Mouse (Mus musculus): ENCODE data around the gene Plbd2. TPM values are rescaled to one million over a fixed set of nuclear protein-coding genes. Genes with fewer than 3 reads are reported as not detected.

Plbd2 gene
- polyA plus RNA-seq, 1 experiment from 2014 or later: 63.6 TPM

DNA sequence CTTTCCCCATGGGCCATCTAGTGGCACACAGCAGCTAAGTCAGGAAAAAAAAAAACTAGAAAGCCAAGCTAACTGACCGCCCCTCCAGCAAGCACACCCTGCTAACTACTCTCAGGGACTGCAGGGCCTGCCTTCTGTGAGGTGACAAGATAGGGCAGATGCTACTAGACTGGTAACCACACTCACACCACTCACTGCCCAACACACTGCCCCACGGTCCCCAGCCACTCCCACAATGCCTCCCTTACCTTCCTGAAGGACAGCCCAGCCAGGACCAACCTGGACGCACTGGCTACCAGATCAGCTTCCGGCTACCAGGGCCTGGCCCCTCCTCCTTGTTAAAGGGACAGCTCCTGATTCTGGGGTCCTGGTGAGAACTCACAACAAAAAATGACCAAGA is 36.4 kb downstream of the Plbd2 start:
- Histone ChIP-seq H3K36me3 (ENCODE audit: control insufficient read depth, insufficient read depth) (no peaks in the 10 kb centered on the region), H3K4me3 (ENCODE audit: low read depth, low read length) (peak overlapping the region; percentile 21), H3K27ac (ENCODE audit: low read depth, low read length) (no peak overlapping the region), H3K4me1 (replicated peaks; ENCODE audit: control insufficient read depth, insufficient read depth, low read length) (no peaks in the 10 kb centered on the region), H3K9me3 (ENCODE audit: control insufficient read depth) (no peaks in the 10 kb centered on the region), H3K27me3 (replicated peaks; ENCODE audit: control insufficient read depth, insufficient read depth, low read length) (0 out of 2 replicates have a peak, but pooled peaks cover 3% of the 10 kb centered on the region), H3K4me2 (replicated peaks; ENCODE audit: low read depth) (peak overlapping the region; percentile 51), H3K9ac (ENCODE audit: low read depth, low read length) (no peak overlapping the region)
- ATAC-seq: no peak
- peak; percentile 17; the same call in 1 of the 2 replicates for TF ChIP-seq CTCF (IDR thresholded peaks at IDR 0.05; ENCODE audit: low read depth)
- 9% methylated on average over 4 of the region's 4 CpGs for WGBS

DNA sequence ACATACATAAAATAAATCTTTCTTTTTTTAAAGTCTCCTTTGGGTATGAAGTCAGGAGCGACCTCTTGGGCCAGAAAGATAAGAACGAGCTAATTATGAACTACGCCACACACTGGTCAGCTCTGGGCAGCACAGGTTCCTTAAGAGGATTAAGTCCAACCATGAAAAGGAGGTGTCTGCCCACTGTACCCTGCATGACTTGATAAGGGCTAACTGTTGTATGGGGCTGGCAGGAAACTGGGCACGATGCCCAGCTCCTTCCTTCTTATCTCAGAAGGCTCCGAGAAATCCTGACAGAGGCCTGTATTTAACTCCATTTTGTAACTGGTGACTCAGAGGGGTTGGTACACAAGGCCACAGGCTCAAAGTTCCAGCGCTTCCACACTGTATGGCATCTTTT is 37.6 kb downstream of the Plbd2 start:
- H3K9ac ChIP-seq (ENCODE audit: low read depth, low read length): no peak overlapping the region
- H3K27me3 ChIP-seq (replicated peaks; ENCODE audit: control insufficient read depth, insufficient read depth, low read length): 0 out of 2 replicates have a peak, but pooled peaks cover 3% of the 10 kb centered on the region
- H3K36me3 ChIP-seq (ENCODE audit: control insufficient read depth, insufficient read depth): no peaks in the 10 kb centered on the region
- no peak overlapping the region for H3K27ac ChIP-seq (ENCODE audit: low read depth, low read length)
- peak; percentile 38 for TF ChIP-seq CTCF (IDR thresholded peaks at IDR 0.05; ENCODE audit: low read depth)
- H3K4me2 ChIP-seq (replicated peaks; ENCODE audit: low read depth): no peak overlapping the region
- peak; percentile 84 for ATAC-seq
- H3K4me1 ChIP-seq (replicated peaks; ENCODE audit: control insufficient read depth, insufficient read depth, low read length): no peaks in the 10 kb centered on the region
- no peaks in the 10 kb centered on the region for H3K9me3 ChIP-seq (ENCODE audit: control insufficient read depth)
- no peak overlapping the region for H3K4me3 ChIP-seq (ENCODE audit: low read depth, low read length)
- 55% methylated on average over 6 of the region's 6 CpGs for WGBS

DNA sequence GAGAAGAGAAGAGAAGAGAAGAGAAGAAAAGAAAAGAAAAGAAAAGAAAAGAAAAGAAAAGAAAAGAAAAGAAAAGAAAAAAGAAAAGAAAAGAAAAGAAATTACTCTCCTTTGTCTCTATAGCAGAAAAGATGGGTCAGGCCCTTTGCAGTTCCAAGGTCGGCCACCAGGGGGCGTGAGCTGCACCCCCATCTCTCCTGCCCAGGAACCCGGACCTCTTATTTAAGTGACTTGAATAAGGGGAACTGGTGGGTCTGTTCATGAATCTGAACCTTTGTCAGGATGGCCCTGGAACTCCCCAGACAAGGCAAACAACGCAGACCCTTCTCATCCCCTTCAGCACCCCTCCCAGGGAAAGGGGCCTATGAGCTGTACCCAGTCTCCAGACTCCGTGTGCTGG is 38.4 kb downstream of the Plbd2 start:
- no peak overlapping the region for H3K4me2 ChIP-seq (replicated peaks; ENCODE audit: low read depth)
- no peak overlapping the region for H3K4me3 ChIP-seq (ENCODE audit: low read depth, low read length)
- no peaks in the 10 kb centered on the region for H3K9me3 ChIP-seq (ENCODE audit: control insufficient read depth)
- WGBS: 38% methylated on average over 5 of the region's 5 CpGs
- TF ChIP-seq CTCF (IDR thresholded peaks at IDR 0.05; ENCODE audit: low read depth): peak; percentile 66
- H3K27ac ChIP-seq (ENCODE audit: low read depth, low read length): no peak overlapping the region
- H3K27me3 ChIP-seq (replicated peaks; ENCODE audit: control insufficient read depth, insufficient read depth, low read length): 0 out of 2 replicates have a peak, but pooled peaks cover 3% of the 10 kb centered on the region
- ATAC-seq: no peak
- no peaks in the 10 kb centered on the region for H3K36me3 ChIP-seq (ENCODE audit: control insufficient read depth, insufficient read depth)
- H3K4me1 ChIP-seq (replicated peaks; ENCODE audit: control insufficient read depth, insufficient read depth, low read length): no peaks in the 10 kb centered on the region
- H3K9ac ChIP-seq (ENCODE audit: low read depth, low read length): no peak overlapping the region

DNA sequence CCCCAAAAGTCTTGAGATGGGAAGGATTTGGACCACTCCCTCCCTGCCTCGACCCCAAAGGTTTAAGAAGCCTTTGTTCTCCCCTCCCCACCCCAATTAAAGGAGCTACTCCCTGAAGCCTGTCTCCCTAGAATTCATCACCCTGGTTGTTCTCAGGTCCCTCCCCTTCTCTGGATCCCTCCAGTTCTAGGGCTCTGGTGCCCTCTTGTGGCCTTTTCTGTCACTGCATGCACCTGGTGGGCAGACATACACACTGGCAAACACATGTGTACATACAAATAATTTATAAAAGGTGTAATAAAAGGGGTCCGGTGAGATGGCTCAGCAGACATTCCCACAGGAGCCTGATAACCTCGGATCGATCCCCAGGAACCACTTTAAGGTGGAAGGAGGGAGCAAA is 39.1 kb downstream of the Plbd2 start:
- H3K4me3 ChIP-seq (ENCODE audit: low read depth, low read length): no peak overlapping the region
- no peak for ATAC-seq
- no peaks in the 10 kb centered on the region for H3K9me3 ChIP-seq (ENCODE audit: control insufficient read depth)
- no peak overlapping the region for H3K9ac ChIP-seq (ENCODE audit: low read depth, low read length)
- no peaks in the 10 kb centered on the region for H3K36me3 ChIP-seq (ENCODE audit: control insufficient read depth, insufficient read depth)
- no peaks in the 10 kb centered on the region for H3K4me1 ChIP-seq (replicated peaks; ENCODE audit: control insufficient read depth, insufficient read depth, low read length)
- 0 out of 2 replicates have a peak, but pooled peaks cover 3% of the 10 kb centered on the region for H3K27me3 ChIP-seq (replicated peaks; ENCODE audit: control insufficient read depth, insufficient read depth, low read length)
- no peak overlapping the region for H3K27ac ChIP-seq (ENCODE audit: low read depth, low read length)
- H3K4me2 ChIP-seq (replicated peaks; ENCODE audit: low read depth): no peak overlapping the region
- TF ChIP-seq CTCF (IDR thresholded peaks at IDR 0.05; ENCODE audit: low read depth): peak; percentile 62
- 80% methylated on average over 4 of the region's 4 CpGs for WGBS

DNA sequence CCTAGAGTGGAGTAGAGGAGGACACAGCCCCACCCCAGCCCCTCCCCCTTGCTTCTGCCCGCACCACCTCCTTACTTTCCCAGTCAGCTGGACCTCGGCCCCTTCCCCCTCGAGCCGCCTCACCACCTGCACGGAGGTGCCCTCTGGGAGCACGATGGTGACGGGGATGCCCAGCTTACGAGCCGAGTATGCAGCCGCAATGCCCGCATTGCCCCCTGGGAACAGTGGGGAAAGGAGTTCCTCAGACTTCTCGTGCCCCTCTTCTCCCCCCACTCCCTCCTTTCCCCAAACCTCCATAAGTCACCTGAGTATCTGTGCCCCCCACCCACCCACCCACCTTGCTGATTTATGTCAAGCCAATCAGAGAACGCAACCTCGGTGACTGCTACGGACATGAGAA is 41.5 kb downstream of the Plbd2 start:
- H3K9ac ChIP-seq (ENCODE audit: low read depth, low read length): no peak overlapping the region
- no peak overlapping the region for H3K4me2 ChIP-seq (replicated peaks; ENCODE audit: low read depth)
- ATAC-seq: no peak
- no peak overlapping the region for H3K4me3 ChIP-seq (ENCODE audit: low read depth, low read length)
- H3K4me1 ChIP-seq (replicated peaks; ENCODE audit: control insufficient read depth, insufficient read depth, low read length): no peaks in the 10 kb centered on the region
- no peak for TF ChIP-seq CTCF (IDR thresholded peaks at IDR 0.05; ENCODE audit: low read depth)
- H3K27me3 ChIP-seq (replicated peaks; ENCODE audit: control insufficient read depth, insufficient read depth, low read length): 0 out of 2 replicates have a peak, but pooled peaks cover 3% of the 10 kb centered on the region
- 62% methylated on average over 15 of the region's 15 CpGs for WGBS
- no peaks in the 10 kb centered on the region for H3K9me3 ChIP-seq (ENCODE audit: control insufficient read depth)
- no peak overlapping the region for H3K27ac ChIP-seq (ENCODE audit: low read depth, low read length)
- H3K36me3 ChIP-seq (ENCODE audit: control insufficient read depth, insufficient read depth): no peaks in the 10 kb centered on the region

DNA sequence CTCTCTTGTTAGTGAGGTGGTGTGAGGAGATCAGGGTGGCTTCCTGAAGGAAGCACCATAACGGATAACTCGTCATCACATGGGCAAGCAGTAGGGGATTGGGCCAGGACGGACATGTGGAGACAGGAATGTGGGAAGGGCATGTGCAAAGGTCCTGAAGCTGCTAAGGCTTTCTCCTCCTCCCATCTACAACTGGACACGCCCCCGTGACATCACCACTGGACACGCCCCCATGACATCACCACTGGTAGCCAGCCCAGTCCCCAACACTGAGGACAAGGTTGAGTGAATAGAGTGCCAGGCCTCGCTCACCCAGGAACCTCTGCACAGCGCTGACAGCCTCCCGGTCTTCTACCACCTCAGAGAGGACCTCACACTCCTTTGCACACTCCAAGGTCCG is 44.3 kb downstream of the Plbd2 start:
- H3K9me3 ChIP-seq (ENCODE audit: control insufficient read depth): no peaks in the 10 kb centered on the region
- H3K27me3 ChIP-seq (replicated peaks; ENCODE audit: control insufficient read depth, insufficient read depth, low read length): 0 out of 2 replicates have a peak, but pooled peaks cover 3% of the 10 kb centered on the region
- no peaks in the 10 kb centered on the region for H3K36me3 ChIP-seq (ENCODE audit: control insufficient read depth, insufficient read depth)
- no peak for TF ChIP-seq CTCF (IDR thresholded peaks at IDR 0.05; ENCODE audit: low read depth)
- WGBS: 80% methylated on average over 10 of the region's 10 CpGs
- H3K4me3 ChIP-seq (ENCODE audit: low read depth, low read length): no peak overlapping the region
- H3K9ac ChIP-seq (ENCODE audit: low read depth, low read length): no peak overlapping the region
- no peak overlapping the region for H3K27ac ChIP-seq (ENCODE audit: low read depth, low read length)
- H3K4me1 ChIP-seq (replicated peaks; ENCODE audit: control insufficient read depth, insufficient read depth, low read length): no peaks in the 10 kb centered on the region
- no peak overlapping the region for H3K4me2 ChIP-seq (replicated peaks; ENCODE audit: low read depth)
- no peak for ATAC-seq

DNA sequence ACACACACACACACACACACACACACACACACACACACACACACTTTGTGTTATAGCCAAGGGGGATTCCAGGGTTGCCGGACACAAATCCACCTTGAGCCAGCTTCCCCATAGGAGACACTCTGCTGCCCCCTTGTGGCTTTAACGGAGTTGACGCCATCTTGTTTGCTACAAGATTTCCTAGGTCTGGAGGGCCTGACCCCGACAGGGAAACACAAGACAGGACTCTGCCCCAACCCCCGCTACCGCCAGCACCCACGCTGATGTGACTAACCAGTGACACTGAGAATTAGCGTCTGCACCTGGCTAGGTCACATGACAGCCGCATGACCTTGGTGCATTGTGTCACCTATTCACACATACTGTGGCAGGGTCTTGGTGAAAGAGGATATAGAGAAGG is 45.8 kb downstream of the Plbd2 start:
- H3K9ac ChIP-seq (ENCODE audit: low read depth, low read length): no peak overlapping the region
- no peak for ATAC-seq
- H3K4me2 ChIP-seq (replicated peaks; ENCODE audit: low read depth): no peak overlapping the region
- H3K27ac ChIP-seq (ENCODE audit: low read depth, low read length): no peak overlapping the region
- TF ChIP-seq CTCF (IDR thresholded peaks at IDR 0.05; ENCODE audit: low read depth): peak; percentile 80
- 0 out of 2 replicates have a peak, but pooled peaks cover under 1% of the 10 kb centered on the region for H3K27me3 ChIP-seq (replicated peaks; ENCODE audit: control insufficient read depth, insufficient read depth, low read length)
- no peaks in the 10 kb centered on the region for H3K9me3 ChIP-seq (ENCODE audit: control insufficient read depth)
- no peaks in the 10 kb centered on the region for H3K36me3 ChIP-seq (ENCODE audit: control insufficient read depth, insufficient read depth)
- H3K4me1 ChIP-seq (replicated peaks; ENCODE audit: control insufficient read depth, insufficient read depth, low read length): no peaks in the 10 kb centered on the region
- WGBS: 8% methylated on average over 9 of the region's 9 CpGs
- H3K4me3 ChIP-seq (ENCODE audit: low read depth, low read length): no peak overlapping the region

All from intestine, postnatal 0 days (tissue).